Mouse (Mus musculus) E14TG2a.4 (cell line): ENCODE measurements around the gene Wdr81.

Source experiments
- H3K27me3 ChIP-seq: 2 replicates; pipeline ENCODE4 v1.6.1; 2014; ENCODE audit warnings: low read length, control low read depth; ENCODE audit not compliant: insufficient read depth
- H3K36me3 ChIP-seq: 2 replicates; pipeline ENCODE4 v1.6.1; 2014; ENCODE audit warnings: low read length, control low read depth; ENCODE audit not compliant: insufficient read depth
- H3K4me1 ChIP-seq: replicated peaks from 2 replicates; pipeline ENCODE4 v1.6.1; 2014; ENCODE audit warnings: low read depth, low read length, control low read depth
- H3K4me3 ChIP-seq: replicated peaks from 2 replicates; pipeline ENCODE4 v1.5.1; 2014; ENCODE audit warnings: mild to moderate bottlenecking, low read length
- H3K9me3 ChIP-seq: 2 replicates; pipeline ENCODE4 v1.6.1; 2014; ENCODE audit warnings: low read length, control low read depth
- CTCF ChIP-seq: conservative IDR thresholded peaks from 2 replicates; pipeline ENCODE4 v1.5.1; 2014; ENCODE audit warnings: low read length
- NANOG ChIP-seq: IDR thresholded peaks from 2 replicates; pipeline ENCODE4 v1.6.1; 2014; ENCODE audit warnings: borderline replicate concordance, low read length, mixed read lengths
- POU5F1 ChIP-seq: IDR thresholded peaks from 2 replicates; pipeline ENCODE4 v1.6.1; 2014; ENCODE audit warnings: low read length, borderline replicate concordance

The Wdr81 gene

GRCm38 (mm10) chr11:75403301-75404052 is 51.0 kb downstream of the Wdr81 start:
- no peak for TF ChIP-seq NANOG
- no peak for TF ChIP-seq CTCF
- TF ChIP-seq POU5F1: no peak
- Histone ChIP-seq H3K9me3 (no peaks in the 10 kb centered on the region), H3K36me3 (peaks cover 55% of the 10 kb centered on the region), H3K4me1 (peaks cover 20% of the 10 kb centered on the region), H3K27me3 (no peaks in the 10 kb centered on the region), H3K4me3 (no peak overlapping the region)

- Histone ChIP-seq H3K27me3 (no peaks in the 10 kb centered on the region), H3K9me3 (no peaks in the 10 kb centered on the region), H3K36me3 (peaks cover 59% of the 10 kb centered on the region), H3K4me3 (no peak overlapping the region), H3K4me1 (peaks cover 20% of the 10 kb centered on the region)
- TF ChIP-seq NANOG (no peak), CTCF (0 out of 2 replicates have a peak, but pooled peaks have one; percentile 13)
Measured at GRCm38 (mm10) chr11:75402271-75402690, 52.2 kb downstream of the Wdr81 start.

GRCm38 (mm10) chr11:75400099-75400498 is 54.4 kb downstream of the Wdr81 start:
- H3K36me3 ChIP-seq: peaks cover 49% of the 10 kb centered on the region
- H3K4me3 ChIP-seq: peak overlapping the region; percentile 71
- no peaks in the 10 kb centered on the region for H3K27me3 ChIP-seq
- H3K4me1 ChIP-seq: peaks cover 20% of the 10 kb centered on the region
- no peaks in the 10 kb centered on the region for H3K9me3 ChIP-seq
- TF ChIP-seq POU5F1 (no peak), NANOG (no peak), CTCF (no peak)

- peaks cover 43% of the 10 kb centered on the region for H3K36me3 ChIP-seq
Measured at GRCm38 (mm10) chr11:75399411-75399841, 55.1 kb downstream of the Wdr81 start.

GRCm38 (mm10) chr11:75397452-75397851 is 57.1 kb downstream of the Wdr81 start:
- H3K9me3 ChIP-seq: no peaks in the 10 kb centered on the region
- H3K4me1 ChIP-seq: peaks cover 20% of the 10 kb centered on the region
- TF ChIP-seq NANOG (no peak), POU5F1 (no peak), CTCF (no peak)
- H3K4me3 ChIP-seq: no peak overlapping the region
- H3K27me3 ChIP-seq: no peaks in the 10 kb centered on the region
- H3K36me3 ChIP-seq: peaks cover 29% of the 10 kb centered on the region

More at GRCm38 (mm10) chr11:75399411-75399841, 55.1 kb downstream of the Wdr81 start:
- no peak for TF ChIP-seq CTCF
- no peak for TF ChIP-seq POU5F1
- no peak for TF ChIP-seq NANOG
- Histone ChIP-seq H3K9me3 (no peaks in the 10 kb centered on the region), H3K4me3 (peak overlapping the region; percentile 71), H3K27me3 (no peaks in the 10 kb centered on the region), H3K4me1 (peaks cover 20% of the 10 kb centered on the region)

- no peak overlapping the region for H3K4me3 ChIP-seq
- H3K27me3 ChIP-seq: no peaks in the 10 kb centered on the region
- no peaks in the 10 kb centered on the region for H3K9me3 ChIP-seq
- H3K4me1 ChIP-seq: peaks cover 16% of the 10 kb centered on the region
- H3K36me3 ChIP-seq: peaks cover 24% of the 10 kb centered on the region
- TF ChIP-seq POU5F1: no peak
- TF ChIP-seq NANOG: no peak
- TF ChIP-seq CTCF: no peak
Measured at GRCm38 (mm10) chr11:75395611-75396010, 58.9 kb downstream of the Wdr81 start.
